Mouse (Mus musculus) lung, postnatal 0 days (tissue): ENCODE measurements around the gene Keap1.

Source experiments
- CTCF ChIP-seq: IDR thresholded peaks from 2 replicates; pipeline ENCODE4 v1.5.1; 2016; ENCODE audit warnings: antibody characterized with exemption, mild to moderate bottlenecking
- EP300 ChIP-seq: IDR thresholded peaks from 2 replicates; pipeline ENCODE4 v1.6.1; 2016; ENCODE audit warnings: antibody characterized with exemption, mild to moderate bottlenecking, control low read depth

GRCm38 (mm10) chr9:21261831-21262230 is 22.7 kb upstream of the Keap1 start:
- no peak for TF ChIP-seq EP300
- TF ChIP-seq CTCF = no peak
